Mouse (Mus musculus) left cerebral cortex, postnatal 25 days (tissue): ENCODE data around the gene Fgf12. TPM values are rescaled to one million over a fixed set of nuclear protein-coding genes. Genes with fewer than 3 reads are reported as not detected.

Source experiments
- DNase-seq, 2 experiments: peaks; one replicate each; pipeline ENCODE4 v3.0.0; 2022; ENCODE audit warnings: low spot score in 2 of 2, mixed read lengths in 1 of 2
- intact Hi-C: fragments of 180-260 bp; cut with DNase I; formaldehyde crosslinking; loops from one replicate; pipeline ENCODE4 v1.15.1; 2025
- total RNA-seq, 2 experiments: library from RNA; stranded (reverse); gene quantifications; 2 replicates each; pipeline ENCODE4 v1.2.3; 2021

Fgf12 gene
- total RNA-seq, 2 experiments from 2014 or later = 311 to 324 TPM

GRCm38 (mm10) chr16:28402701-28403100, 350.2 kb downstream of the Fgf12 start:
- DNase-seq = peak in 1 of 2 experiments; percentile 51
- intact Hi-C loops = no loop called here

GRCm38 (mm10) chr16:28391283-28391682, 361.6 kb downstream of the Fgf12 start:
- intact Hi-C loops = no loop called here
- DNase-seq = no peak

- no peak for DNase-seq
- intact Hi-C loops = no loop called here
Measured at GRCm38 (mm10) chr16:28389114-28389513, 363.8 kb downstream of the Fgf12 start.

- no peak for DNase-seq
- intact Hi-C loops = no loop called here
Measured at GRCm38 (mm10) chr16:28374790-28375189, 378.1 kb downstream of the Fgf12 start.

DNA sequence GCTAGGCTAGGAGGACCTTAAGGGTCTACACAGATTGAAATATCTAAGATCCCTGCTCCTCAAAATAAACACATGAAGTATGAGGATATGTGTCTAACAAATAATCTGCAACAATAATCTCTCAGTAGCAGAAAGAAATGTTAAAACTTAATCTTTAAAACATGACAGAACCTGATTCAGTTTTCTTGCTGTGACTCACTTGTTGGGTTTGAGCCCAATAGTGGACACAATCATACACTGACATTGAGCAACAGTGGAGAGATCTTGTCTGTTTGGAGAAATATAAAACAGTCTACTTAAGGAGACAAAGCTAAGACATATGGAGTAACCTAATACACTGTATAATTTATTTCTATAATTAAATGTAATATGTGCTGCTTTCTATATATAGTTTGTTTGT, 379.6 kb downstream of the Fgf12 start:
- intact Hi-C loops = no loop called here
- DNase-seq = no peak

- intact Hi-C loops = no loop called here
- peak in 1 of 2 experiments; percentile 60 for DNase-seq
Measured at GRCm38 (mm10) chr16:28350624-28351023, 402.2 kb downstream of the Fgf12 start.

- peak; percentile 41 to 66 for DNase-seq
- intact Hi-C loops = no loop called here
Measured at GRCm38 (mm10) chr16:28345323-28345722, 407.5 kb downstream of the Fgf12 start.

GRCm38 (mm10) chr16:28337930-28338329, 414.9 kb downstream of the Fgf12 start:
- DNase-seq = no peak
- intact Hi-C loops = no loop called here

GRCm38 (mm10) chr16:28336700-28337099, 416.2 kb downstream of the Fgf12 start:
- intact Hi-C loops = no loop called here
- DNase-seq = peak in 1 of 2 experiments; percentile 64

DNA sequence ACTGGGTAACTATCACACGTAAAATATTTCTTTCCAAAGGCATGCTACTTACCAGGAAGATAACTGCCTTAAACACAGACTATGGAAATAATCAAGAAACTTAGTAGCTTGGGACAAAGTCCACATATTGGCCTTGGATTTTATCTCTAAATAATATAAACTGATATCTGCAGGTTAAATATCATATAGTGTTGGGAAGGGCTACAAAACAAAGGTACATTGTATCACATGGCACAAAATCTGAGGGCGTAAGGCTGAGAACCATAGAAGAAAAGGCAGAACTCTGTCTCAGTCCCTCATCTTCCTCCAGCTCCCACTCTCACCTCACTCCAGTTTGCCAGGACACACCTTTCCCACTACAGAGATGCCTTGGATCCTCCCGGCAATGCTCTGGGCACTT, 417.8 kb downstream of the Fgf12 start:
- DNase-seq = no peak
- intact Hi-C loops = no loop called here

DNA sequence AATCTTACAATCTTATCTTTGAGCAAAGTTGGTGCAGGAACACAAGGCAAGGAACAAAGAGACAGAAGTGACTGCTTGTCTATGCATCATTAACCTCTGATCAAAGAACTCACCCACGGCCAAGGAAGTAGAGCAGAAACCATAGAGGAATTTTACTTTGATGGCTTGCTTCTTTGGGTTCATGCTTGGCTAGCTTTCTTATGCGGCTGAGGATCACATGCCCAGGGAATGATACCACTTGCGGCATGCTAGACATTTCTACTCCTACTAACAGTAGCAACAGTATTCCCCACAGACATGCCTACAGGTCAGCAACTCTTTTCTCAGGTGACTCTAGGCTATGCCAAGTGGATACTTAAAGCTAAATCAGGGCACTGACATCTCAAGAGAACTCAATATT, 429.3 kb downstream of the Fgf12 start:
- intact Hi-C loops = no loop called here
- DNase-seq = no peak

GRCm38 (mm10) chr16:28311618-28312017, 441.2 kb downstream of the Fgf12 start:
- intact Hi-C loops = no loop called here
- peak in 1 of 2 experiments; percentile 42 for DNase-seq

- DNase-seq = no peak
- intact Hi-C loops = no loop called here
Measured at GRCm38 (mm10) chr16:28303889-28304288, 449.0 kb downstream of the Fgf12 start.

DNA sequence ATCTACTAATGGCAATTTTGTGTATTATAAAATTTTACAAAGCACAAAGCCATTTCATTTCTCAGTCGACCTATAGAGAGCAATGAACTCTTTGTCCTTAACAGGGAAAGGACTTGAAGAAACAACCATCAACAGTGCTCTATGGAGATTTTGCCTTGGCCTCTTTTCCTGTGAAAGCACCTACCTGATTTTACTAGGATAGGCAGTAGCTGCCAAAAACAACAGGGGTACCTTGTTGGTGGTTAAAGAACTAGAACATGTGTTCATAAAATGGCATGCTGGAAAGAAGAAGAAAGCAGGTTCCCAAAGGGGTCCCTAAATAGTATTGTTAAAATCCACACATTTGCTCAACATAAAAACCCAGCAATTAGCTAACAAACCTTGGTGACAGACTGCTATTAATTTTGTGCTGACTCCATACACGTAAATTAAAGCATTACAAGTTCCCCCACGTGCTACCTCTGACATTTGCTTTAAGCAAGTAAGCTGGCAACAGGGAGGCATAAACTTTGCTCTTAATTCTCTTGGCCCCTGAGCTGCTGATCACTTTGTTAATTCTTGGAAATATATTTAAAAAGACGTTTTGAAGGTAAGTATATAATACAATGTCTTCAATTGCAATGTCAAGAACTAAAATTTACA, 463.1 kb downstream of the Fgf12 start:
- intact Hi-C loops = no loop called here

DNA sequence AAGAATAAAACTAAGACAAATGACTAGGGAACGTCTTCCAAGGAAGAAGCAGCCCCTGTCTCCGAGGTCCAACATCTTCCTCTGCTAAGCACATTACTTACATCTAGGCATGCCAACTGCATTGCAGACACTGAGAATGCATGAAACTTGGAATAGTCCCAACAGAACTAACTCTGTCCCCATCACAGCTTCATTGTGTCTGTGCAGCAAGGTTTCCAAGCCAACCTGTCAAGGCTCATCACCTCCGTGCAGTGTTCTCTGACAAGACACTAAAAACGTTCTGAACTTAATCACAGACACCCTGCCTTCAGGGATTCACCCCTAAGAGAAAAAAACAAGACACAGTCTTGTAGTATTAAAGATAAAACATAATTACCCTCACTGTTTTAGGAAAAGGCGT, 495.0 kb downstream of the Fgf12 start:
- DNase-seq = no peak
- intact Hi-C loops = no loop called here

More for the DNA sequence above, 463.1 kb downstream of the Fgf12 start:
- DNase-seq = no peak

GRCm38 (mm10) chr16:28254303-28254702, 498.6 kb downstream of the Fgf12 start:
- no peak for DNase-seq

DNA sequence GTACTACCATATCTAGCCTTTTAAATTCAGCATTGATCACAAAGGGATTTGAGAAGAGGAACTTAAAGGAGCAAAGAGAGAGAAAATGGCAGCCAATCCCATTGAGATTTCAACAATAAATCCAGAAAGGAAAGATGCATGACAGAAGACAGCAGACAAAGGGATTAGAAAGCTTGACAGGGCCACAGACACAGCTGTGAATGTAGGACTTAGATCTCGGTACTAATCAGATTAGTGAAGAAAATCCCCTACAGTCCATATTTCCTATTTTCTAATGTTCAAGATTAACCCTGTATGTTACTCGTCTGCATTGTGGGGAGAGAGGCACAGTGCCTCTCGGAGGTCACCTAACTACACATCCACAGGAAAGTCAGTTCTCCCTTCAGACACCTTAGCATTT, 500.9 kb downstream of the Fgf12 start:
- intact Hi-C loops = no loop called here
- DNase-seq = no peak

More at GRCm38 (mm10) chr16:28254303-28254702, 498.6 kb downstream of the Fgf12 start:
- intact Hi-C loops = no loop called here

- intact Hi-C loops = no loop called here
- DNase-seq = no peak
Measured at GRCm38 (mm10) chr16:28242867-28243649, 509.8 kb downstream of the Fgf12 start.

- no peak for DNase-seq
- intact Hi-C loops = no loop called here
Measured at GRCm38 (mm10) chr16:28239382-28239781, 513.5 kb downstream of the Fgf12 start.

DNA sequence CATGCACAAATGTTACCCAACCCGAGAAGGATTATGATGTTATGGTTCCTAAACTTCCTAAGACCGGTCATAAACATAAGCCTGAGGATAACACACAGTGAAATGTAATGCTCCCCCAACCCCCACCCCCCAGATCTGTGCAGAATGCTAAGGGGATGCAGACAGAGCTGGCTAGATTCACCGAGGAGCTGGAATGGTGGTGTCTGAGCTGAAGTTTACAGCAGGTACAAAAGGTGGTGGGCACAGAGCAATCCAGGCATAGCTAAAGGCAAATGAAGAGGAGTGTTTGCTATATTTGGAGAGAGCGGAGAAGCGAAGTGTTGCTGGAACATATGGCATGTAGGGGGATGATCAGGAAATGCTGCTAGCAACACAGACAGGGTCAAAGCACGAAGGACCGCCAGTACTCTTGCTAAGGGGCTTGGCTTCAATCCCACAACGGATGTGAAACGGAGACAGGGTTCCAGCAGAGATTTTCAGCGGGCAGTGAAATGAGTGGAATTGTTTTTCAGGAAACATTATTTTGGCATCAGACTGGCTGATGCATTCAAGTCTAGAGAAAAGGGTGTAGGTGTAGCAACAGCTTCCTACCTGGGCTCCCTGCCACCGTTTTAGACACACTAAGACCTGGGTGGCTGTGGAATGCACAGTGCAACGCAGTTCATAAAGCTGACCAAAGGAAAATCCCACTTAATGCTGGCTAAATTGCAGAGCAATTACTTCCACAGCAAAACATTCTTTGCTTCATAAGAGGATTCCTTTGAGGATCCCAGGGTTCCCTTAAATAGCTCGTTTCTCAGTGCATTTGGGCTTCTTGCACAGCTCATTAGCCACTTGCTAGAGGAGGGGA, 514.6 kb downstream of the Fgf12 start:
- intact Hi-C loops = no loop called here
- peak; percentile 55 to 84 for DNase-seq
